Mouse (Mus musculus) forebrain, embryonic 11.5 days (tissue): ENCODE results near the gene Slc17a5. TPM values are rescaled to one million over a fixed set of nuclear protein-coding genes. Genes with fewer than 3 reads are reported as not detected.
A peak's percentile ranks its signal among the peaks of the same experiment; 100 is the strongest.

Experiments
- ATAC-seq: fragments of 200-750 bp; cut with Nextera tagmentation; replicated peaks from 2 replicates; pipeline ENCODE4 v1.8.0; 2017; ENCODE audit warnings: moderate TSS enrichment; ENCODE audit not compliant: low FRiP score
- DNase-seq: peaks from one replicate; pipeline ENCODE4 v3.0.0-alpha.2; 2017; ENCODE audit warnings: low spot score
- H3K27ac ChIP-seq: fragments of 300-500 bp; sonication (generic); 2 replicates; pipeline ENCODE4 v1.5.1; 2014; ENCODE audit warnings: low read depth, low read length
- H3K27me3 ChIP-seq: fragments of 300-500 bp; sonication (generic); 2 replicates; pipeline ENCODE4 v1.6.1; 2014; ENCODE audit warnings: mild to moderate bottlenecking, low read length, mixed read lengths; ENCODE audit not compliant: control insufficient read depth, insufficient read depth
- H3K36me3 ChIP-seq: fragments of 300-500 bp; sonication (generic); 2 replicates; pipeline ENCODE4 v1.6.1; 2014; ENCODE audit warnings: mild to moderate bottlenecking, low read length, moderate library complexity, mixed read lengths; ENCODE audit not compliant: control insufficient read depth, insufficient read depth
- H3K4me1 ChIP-seq: fragments of 300-500 bp; sonication (generic); replicated peaks from 2 replicates; pipeline ENCODE4 v1.6.1; 2014; ENCODE audit warnings: low read length, mixed read lengths; ENCODE audit not compliant: control insufficient read depth, insufficient read depth
- H3K4me2 ChIP-seq: fragments of 300-500 bp; sonication (generic); 2 replicates; pipeline ENCODE4 v1.6.1; 2014; ENCODE audit warnings: low read depth, mild to moderate bottlenecking, low read length, moderate library complexity, mixed read lengths; ENCODE audit not compliant: severe bottlenecking
- H3K4me3 ChIP-seq: fragments of 300-500 bp; sonication (generic); 2 replicates; pipeline ENCODE4 v1.5.1; 2014; ENCODE audit warnings: low read depth, low read length
- H3K9ac ChIP-seq: fragments of 300-500 bp; sonication (generic); 2 replicates; pipeline ENCODE4 v1.6.1; 2014; ENCODE audit warnings: low read length
- H3K9me3 ChIP-seq: fragments of 300-500 bp; sonication (generic); 2 replicates; pipeline ENCODE4 v1.6.1; 2016; ENCODE audit warnings: low read length, mixed read lengths; ENCODE audit not compliant: control insufficient read depth
- WGBS: fragments of 180-500 bp; shearing (Covaris S2); extraction: QIAGEN DNeasy Blood & Tissue Kit; methylation state at CpG from one replicate; pipeline ENCODE4 v1.1.7; 2014; 5-methylcytosine and 5-hydroxymethylcytosine counted together
- polyA plus RNA-seq: library from polyadenylated mRNA; unstranded; fragments of >200 nt; fragmentation: Nextera tagmentation; extraction: Ambion mirVana; gene quantifications from 2 replicates; pipeline ENCODE4 v1.2.1, GENCODE M21; 2014

Gene Slc17a5
- polyA plus RNA-seq, 1 experiment from 2014 or later: 10.1 TPM

- H3K4me1 ChIP-seq: no peaks in the 10 kb centered on the region
- no peaks in the 10 kb centered on the region for H3K9me3 ChIP-seq
- DNase-seq (no peak), ATAC-seq (no peak)
- WGBS: 66% methylated on average over 4 of the region's 4 CpGs
- H3K4me3 ChIP-seq: no peak overlapping the region
- no peak overlapping the region for H3K9ac ChIP-seq
- no peak overlapping the region for H3K27ac ChIP-seq
- no peaks in the 10 kb centered on the region for H3K27me3 ChIP-seq
- no peaks in the 10 kb centered on the region for H3K36me3 ChIP-seq
- no peak overlapping the region for H3K4me2 ChIP-seq
Measured at GRCm38 (mm10) chr9:78601046-78601730, 13.3 kb upstream of the Slc17a5 start.

GRCm38 (mm10) chr9:78599927-78600326 lies 12.1 kb upstream of the Slc17a5 start:
- no peak overlapping the region for H3K4me3 ChIP-seq
- DNase-seq (no peak), ATAC-seq (no peak)
- WGBS: 88% methylated on average over 5 of the region's 5 CpGs
- H3K4me2 ChIP-seq: no peak overlapping the region
- H3K27me3 ChIP-seq: no peaks in the 10 kb centered on the region
- H3K9ac ChIP-seq: no peak overlapping the region
- H3K4me1 ChIP-seq: no peaks in the 10 kb centered on the region
- H3K36me3 ChIP-seq: no peaks in the 10 kb centered on the region
- H3K27ac ChIP-seq: no peak overlapping the region
- no peaks in the 10 kb centered on the region for H3K9me3 ChIP-seq

- Histone ChIP-seq H3K4me2 (no peak overlapping the region), H3K27me3 (no peaks in the 10 kb centered on the region), H3K4me3 (no peak overlapping the region), H3K9ac (no peak overlapping the region), H3K4me1 (no peaks in the 10 kb centered on the region), H3K36me3 (no peaks in the 10 kb centered on the region), H3K27ac (no peak overlapping the region), H3K9me3 (no peaks in the 10 kb centered on the region)
- WGBS: 6% methylated on average over 5 of the region's 5 CpGs
- DNase-seq: peak; percentile 69
- no peak for ATAC-seq
Measured at GRCm38 (mm10) chr9:78596834-78597233, 9.0 kb upstream of the Slc17a5 start.

DNA sequence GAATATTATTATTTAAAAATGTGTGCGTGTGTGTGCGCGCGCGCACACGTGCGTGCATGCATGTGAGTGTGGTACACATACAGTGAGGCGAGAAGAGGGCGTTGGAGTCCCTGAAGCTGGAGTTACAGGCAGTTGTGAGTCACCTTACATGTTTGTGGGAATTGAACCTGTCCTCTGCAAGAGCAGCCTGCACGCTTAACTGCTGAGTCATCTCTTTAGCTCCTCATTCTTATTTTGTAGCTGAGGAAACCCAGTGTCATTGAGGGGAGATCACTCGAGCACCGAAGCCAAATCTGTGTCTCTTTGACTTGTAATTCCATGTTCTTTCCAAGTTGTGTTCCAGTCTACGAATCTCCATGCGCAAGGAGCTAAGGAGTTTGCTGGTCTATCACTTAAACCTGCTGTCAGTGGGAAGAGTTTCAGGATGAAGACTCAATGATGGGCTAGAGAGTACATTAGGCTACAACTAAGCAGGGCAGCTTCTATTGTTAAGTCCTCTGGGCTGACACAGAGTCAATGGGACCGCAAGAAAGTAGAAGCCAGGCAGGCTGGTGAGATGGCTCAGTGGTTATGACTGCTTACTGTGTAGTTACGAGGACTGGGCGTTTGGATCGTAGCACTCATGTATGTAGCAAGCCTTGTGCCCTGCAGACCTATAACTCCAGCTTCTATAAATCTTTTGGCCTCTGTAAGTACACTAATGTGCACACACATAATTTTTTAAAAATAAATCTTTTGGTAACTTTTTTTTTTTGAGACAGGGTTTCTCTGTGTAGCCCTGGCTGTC lies 8.1 kb upstream of the Slc17a5 start:
- H3K4me2 ChIP-seq: no peak overlapping the region
- DNase-seq: no peak
- no peak for ATAC-seq

DNA sequence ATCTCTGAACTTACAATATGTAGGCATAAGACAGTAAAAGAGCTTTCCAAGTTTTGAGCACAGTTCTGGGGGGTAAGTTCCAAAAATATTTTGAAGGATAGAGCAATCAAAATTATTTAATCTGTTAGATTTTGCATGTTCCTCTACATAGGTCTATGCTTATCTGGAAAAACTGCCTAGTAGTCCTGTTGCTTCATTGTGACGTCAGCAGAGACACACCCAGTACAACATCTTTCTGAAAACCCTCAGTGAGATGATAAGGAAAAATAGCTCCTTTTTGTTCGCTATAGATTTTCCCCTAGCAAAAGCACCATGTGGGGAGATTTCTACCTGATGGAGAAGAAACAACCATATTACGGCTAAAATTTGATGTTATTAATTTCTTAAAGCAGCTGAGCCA lies 7.4 kb upstream of the Slc17a5 start:
- Histone ChIP-seq H3K4me1 (no peaks in the 10 kb centered on the region), H3K4me3 (no peak overlapping the region), H3K4me2 (no peak overlapping the region), H3K9me3 (no peaks in the 10 kb centered on the region), H3K36me3 (no peaks in the 10 kb centered on the region), H3K27me3 (no peaks in the 10 kb centered on the region), H3K9ac (no peak overlapping the region), H3K27ac (no peak overlapping the region)
- DNase-seq (no peak), ATAC-seq (no peak)
- 91% methylated on average over 3 of the region's 3 CpGs for WGBS

More for the DNA sequence above, 8.1 kb upstream of the Slc17a5 start:
- no peak overlapping the region for H3K27ac ChIP-seq
- H3K36me3 ChIP-seq: no peaks in the 10 kb centered on the region
- H3K9ac ChIP-seq: no peak overlapping the region
- no peaks in the 10 kb centered on the region for H3K27me3 ChIP-seq
- 95% methylated on average over 18 of the region's 18 CpGs for WGBS
- H3K9me3 ChIP-seq: no peaks in the 10 kb centered on the region
- H3K4me1 ChIP-seq: no peaks in the 10 kb centered on the region
- H3K4me3 ChIP-seq: no peak overlapping the region

GRCm38 (mm10) chr9:78590471-78590870 lies 2.6 kb upstream of the Slc17a5 start:
- no peak for DNase-seq
- Histone ChIP-seq H3K27ac (no peak overlapping the region), H3K27me3 (no peaks in the 10 kb centered on the region), H3K9ac (no peak overlapping the region), H3K4me1 (no peaks in the 10 kb centered on the region), H3K9me3 (no peaks in the 10 kb centered on the region), H3K36me3 (no peaks in the 10 kb centered on the region), H3K4me3 (no peak overlapping the region), H3K4me2 (no peak overlapping the region)
- ATAC-seq: no peak
- 96% methylated on average over 2 of the region's 2 CpGs for WGBS

DNA sequence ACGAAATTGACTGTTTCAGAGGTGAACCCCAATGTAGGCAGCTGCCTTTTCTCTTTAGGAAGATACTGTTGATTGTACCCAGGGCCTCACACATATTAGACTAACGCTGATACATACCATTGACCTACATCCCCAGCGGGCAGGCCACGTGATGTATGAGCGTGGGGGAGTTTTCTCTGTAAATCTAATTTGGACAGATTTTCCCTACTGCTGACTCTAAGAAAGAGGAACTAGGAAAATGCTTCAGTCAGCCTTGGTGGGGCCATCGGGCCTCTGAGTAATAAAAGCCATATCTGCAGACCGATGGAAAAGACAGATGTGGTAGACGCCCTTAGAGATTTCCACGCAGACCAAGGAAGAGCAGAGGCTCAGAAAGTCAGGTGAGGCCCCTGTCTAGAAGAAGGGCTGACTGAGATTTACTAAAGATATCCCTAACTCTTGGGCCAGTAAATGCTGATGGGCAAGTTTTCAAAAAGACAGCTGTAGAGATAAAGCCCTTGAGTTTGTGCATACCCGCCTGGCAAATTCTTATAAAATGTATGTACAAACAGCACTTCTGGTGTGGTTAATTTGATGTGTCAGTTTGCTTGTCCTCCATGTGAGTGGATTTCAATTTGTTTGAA lies 681 bp upstream of the Slc17a5 start:
- no peaks in the 10 kb centered on the region for H3K4me1 ChIP-seq
- H3K4me2 ChIP-seq: peak overlapping the region; percentile 67
- 82% methylated on average over 10 of the region's 10 CpGs for WGBS
- no peak for DNase-seq
- no peaks in the 10 kb centered on the region for H3K9me3 ChIP-seq
- H3K36me3 ChIP-seq: no peaks in the 10 kb centered on the region
- peak overlapping the region; percentile 62 for H3K4me3 ChIP-seq
- H3K27me3 ChIP-seq: no peaks in the 10 kb centered on the region
- peak; percentile 26; the same call in 1 of the 2 replicates for ATAC-seq
- no peak overlapping the region for H3K27ac ChIP-seq
- peak overlapping the region; percentile 74 for H3K9ac ChIP-seq

DNA sequence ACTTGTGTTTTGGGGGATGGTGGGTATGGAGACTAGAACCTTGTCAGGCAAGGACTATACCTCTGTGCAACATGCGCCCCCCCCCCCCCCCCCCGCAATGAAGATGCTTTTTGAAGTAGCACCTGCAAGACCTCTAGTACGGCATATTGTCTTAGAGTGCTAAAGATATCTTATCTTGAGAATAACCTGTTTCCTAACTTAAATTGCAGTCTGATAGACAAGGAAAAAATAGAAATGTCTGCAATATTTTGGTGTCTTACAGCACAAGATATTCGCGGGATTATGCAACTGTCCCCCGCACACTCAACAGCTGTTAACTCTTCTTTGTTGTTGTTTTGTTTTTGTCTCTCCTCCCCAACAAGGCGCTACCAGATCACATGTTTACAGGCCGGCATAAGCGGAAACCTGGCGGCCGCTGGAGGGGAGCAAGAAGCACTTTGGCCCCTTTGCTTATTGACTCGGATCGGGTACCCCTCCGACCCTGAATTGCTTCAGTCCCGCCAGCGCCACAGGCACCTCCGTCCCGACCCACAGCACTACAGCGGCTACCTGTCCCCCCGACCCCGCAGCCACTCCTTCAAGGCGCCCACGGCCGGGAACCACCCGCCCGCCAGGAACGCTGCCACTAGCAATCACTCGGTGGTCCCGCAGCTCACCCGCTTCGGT lies 490 bp downstream of the Slc17a5 start:
- DNase-seq (no peak), ATAC-seq (peak; percentile 76; the same call in 1 of the 2 replicates)
- no peak overlapping the region; the same call in 1 of the 2 replicates for H3K27ac ChIP-seq
- H3K36me3 ChIP-seq: no peaks in the 10 kb centered on the region
- no peaks in the 10 kb centered on the region for H3K4me1 ChIP-seq
- H3K4me2 ChIP-seq: peak overlapping the region; percentile 67
- 1% methylated on average over 31 of the region's 31 CpGs for WGBS
- no peaks in the 10 kb centered on the region for H3K27me3 ChIP-seq
- peak overlapping the region; percentile 62 for H3K4me3 ChIP-seq
- peak overlapping the region; percentile 74 for H3K9ac ChIP-seq
- H3K9me3 ChIP-seq: no peaks in the 10 kb centered on the region
